Mouse (Mus musculus) central nervous system, embryonic 11.5 days (tissue): ENCODE data around the gene Nudt1. TPM values are rescaled to one million over a fixed set of nuclear protein-coding genes. Genes with fewer than 3 reads are reported as not detected.

Experiments
- polyA plus RNA-seq: library from polyadenylated mRNA; depleted of rRNA; stranded (reverse); fragments of >200 nt; gene quantifications from 2 replicates; pipeline ENCODE4 v1.2.3, GENCODE M21; 2012; rRNA removed

The Nudt1 gene
- 41.5 and 71.6 TPM in 2 replicates for polyA plus RNA-seq

DNA sequence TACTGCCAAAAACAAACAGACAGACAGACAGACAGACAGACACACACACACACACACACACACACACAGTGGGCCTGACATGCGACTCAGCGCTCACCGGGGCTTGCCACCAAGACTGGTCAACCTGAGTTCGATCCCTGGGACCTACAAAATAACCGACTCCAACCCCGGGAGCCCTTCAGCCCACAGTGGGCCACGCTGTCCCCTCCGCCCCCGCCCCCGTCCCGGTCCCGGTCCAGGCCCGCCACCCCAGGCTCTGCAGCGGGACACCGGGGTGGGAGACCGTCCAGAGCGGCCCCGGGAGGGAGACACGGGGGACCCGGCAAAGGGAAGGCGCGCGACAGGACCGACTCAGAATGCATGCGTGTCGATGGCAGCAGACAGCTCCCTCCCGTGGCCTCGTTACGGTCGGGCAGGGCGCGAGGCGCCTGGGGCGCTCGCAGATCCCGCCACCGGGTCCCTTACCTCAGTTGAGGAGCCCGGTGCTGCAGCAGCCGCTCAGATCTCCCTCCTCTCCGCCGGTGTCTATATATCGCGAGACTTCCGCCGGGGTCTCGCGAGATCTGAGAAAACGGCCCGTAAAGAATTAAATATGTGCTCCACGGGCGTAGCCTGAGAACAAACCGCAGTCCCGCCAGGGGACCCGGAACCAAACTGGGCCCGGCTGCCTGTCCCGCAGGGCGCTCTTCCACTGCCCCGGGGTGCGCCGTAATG is at the start of gene Nudt1, which contains the start of gene Mad1l1:
Nudt1 (plus strand) TSS at position 615 of the 714 bp plus-strand sequence.
Mad1l1 (minus strand) TSS at position 511 of the 714 bp plus-strand sequence.

DNA sequence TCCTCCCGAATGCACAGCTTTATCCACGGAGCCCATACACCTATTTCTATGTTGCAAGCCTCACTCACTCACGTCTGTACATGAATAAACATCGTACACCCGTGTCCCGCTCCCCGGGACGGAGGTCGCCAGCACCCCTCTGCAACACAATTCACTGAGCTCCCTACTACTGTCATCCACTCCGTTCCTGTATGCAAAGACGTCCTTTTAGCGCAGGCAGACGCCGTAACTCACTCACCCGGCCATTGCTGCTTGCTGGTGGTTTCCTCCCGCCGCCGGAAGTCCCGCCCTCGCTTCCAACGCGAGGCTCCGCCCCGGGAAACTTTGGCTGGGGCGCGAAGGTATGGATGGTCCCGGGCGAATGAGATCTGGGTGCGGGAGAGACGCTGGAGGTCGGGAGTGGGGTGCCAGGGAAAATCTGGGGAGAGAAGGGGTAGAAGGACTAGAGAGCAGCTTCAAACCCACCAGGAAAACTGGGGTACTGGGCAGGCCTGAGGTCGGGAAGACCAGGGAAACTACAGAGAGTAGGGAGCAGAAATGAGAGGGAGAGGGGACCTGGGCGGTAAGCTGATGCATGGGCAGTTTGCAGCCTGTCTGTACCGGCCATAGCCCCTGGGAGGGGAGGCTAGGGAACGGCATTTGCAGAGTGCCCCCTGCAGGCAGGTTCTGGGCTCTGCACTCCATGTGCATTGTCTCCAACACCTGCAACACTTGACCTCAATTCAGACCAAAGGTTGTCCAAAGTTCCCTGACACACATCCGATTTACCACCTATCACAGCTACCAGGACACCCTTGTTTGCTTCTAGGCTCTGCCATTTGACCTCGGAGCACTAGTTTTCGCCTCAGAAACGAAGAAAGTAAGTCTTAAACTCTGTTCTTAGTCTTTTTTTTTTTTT is 10.4 kb downstream of the Nudt1 start, which contains the start of gene Mrm2:
Mrm2 (minus strand) TSS at position 284 of the 898 bp plus-strand sequence.

Other genes starting within 250 kb of the Nudt1 start
- gene Mad1l1, start 104 bp upstream of the Nudt1 start, polyA plus RNA-seq: 31.4 and 36.9 TPM in 2 replicates
- gene Mrm2, start 10.2 kb downstream of the Nudt1 start, polyA plus RNA-seq: 14.0 and 19.0 TPM in 2 replicates
- 20.9 and 23.3 TPM in 2 replicates for gene Snx8, start 67.6 kb downstream of the Nudt1 start, polyA plus RNA-seq
- 149 and 191 TPM in 2 replicates for gene Eif3b, start 97.7 kb downstream of the Nudt1 start, polyA plus RNA-seq
- 0.14 and 0.20 TPM in 2 replicates for gene Gm4869, start 124.0 kb downstream of the Nudt1 start, polyA plus RNA-seq
- 7.0 and 8.9 TPM in 2 replicates for gene Chst12, start 183.9 kb downstream of the Nudt1 start, polyA plus RNA-seq
- 0.24 and 0.31 TPM in 2 replicates for gene Grifin, start 243.4 kb downstream of the Nudt1 start, polyA plus RNA-seq